Mouse (Mus musculus) hindbrain, embryonic 13.5 days (tissue): ENCODE data around the gene Itga7. TPM values are rescaled to one million over a fixed set of nuclear protein-coding genes. Genes with fewer than 3 reads are reported as not detected.

Source experiments
- ATAC-seq: fragments of 200-750 bp; cut with Nextera tagmentation; 2 replicates; pipeline ENCODE4 v1.8.0; 2017; ENCODE audit warnings: moderate TSS enrichment; ENCODE audit not compliant: low FRiP score
- H3K27ac ChIP-seq: fragments of 300-500 bp; sonication (generic); 2 replicates; pipeline ENCODE4 v1.5.1; 2015; ENCODE audit warnings: inconsistent platforms, mild to moderate bottlenecking, moderate library complexity
- H3K27me3 ChIP-seq: fragments of 300-500 bp; sonication (generic); 2 replicates; pipeline ENCODE4 v1.6.1; 2015; ENCODE audit warnings: mild to moderate bottlenecking, inconsistent platforms
- H3K36me3 ChIP-seq: fragments of 300-500 bp; sonication (generic); 2 replicates; pipeline ENCODE4 v1.6.1; 2015; ENCODE audit warnings: mild to moderate bottlenecking, inconsistent platforms
- H3K4me1 ChIP-seq: fragments of 300-500 bp; sonication (generic); replicated peaks from 2 replicates; pipeline ENCODE4 v1.6.1; 2015; ENCODE audit warnings: inconsistent platforms
- H3K4me2 ChIP-seq: fragments of 300-500 bp; sonication (generic); 2 replicates; pipeline ENCODE4 v1.6.1; 2015; ENCODE audit warnings: inconsistent platforms, mild to moderate bottlenecking, moderate library complexity
- H3K4me3 ChIP-seq: fragments of 300-500 bp; sonication (generic); 2 replicates; pipeline ENCODE4 v1.5.1; 2015; ENCODE audit warnings: mild to moderate bottlenecking, inconsistent platforms
- H3K9ac ChIP-seq: fragments of 300-500 bp; sonication (generic); 2 replicates; pipeline ENCODE4 v1.6.1; 2015; ENCODE audit warnings: mild to moderate bottlenecking, inconsistent platforms
- H3K9me3 ChIP-seq: fragments of 300-500 bp; sonication (generic); 2 replicates; pipeline ENCODE4 v1.6.1; 2016; ENCODE audit warnings: inconsistent platforms
- WGBS: fragments of 180-500 bp; shearing (Covaris S2); methylation state at CpG from one replicate; pipeline ENCODE4 v1.1.7; 2015; 5-methylcytosine and 5-hydroxymethylcytosine counted together
- polyA plus RNA-seq: library from polyadenylated mRNA; unstranded; fragments of >200 nt; fragmentation: Nextera tagmentation; extraction: Ambion mirVana; gene quantifications from 2 replicates; pipeline ENCODE4 v1.2.1, GENCODE M21; 2015

Itga7 gene
- polyA plus RNA-seq: 5.2 and 6.3 TPM in 2 replicates

DNA sequence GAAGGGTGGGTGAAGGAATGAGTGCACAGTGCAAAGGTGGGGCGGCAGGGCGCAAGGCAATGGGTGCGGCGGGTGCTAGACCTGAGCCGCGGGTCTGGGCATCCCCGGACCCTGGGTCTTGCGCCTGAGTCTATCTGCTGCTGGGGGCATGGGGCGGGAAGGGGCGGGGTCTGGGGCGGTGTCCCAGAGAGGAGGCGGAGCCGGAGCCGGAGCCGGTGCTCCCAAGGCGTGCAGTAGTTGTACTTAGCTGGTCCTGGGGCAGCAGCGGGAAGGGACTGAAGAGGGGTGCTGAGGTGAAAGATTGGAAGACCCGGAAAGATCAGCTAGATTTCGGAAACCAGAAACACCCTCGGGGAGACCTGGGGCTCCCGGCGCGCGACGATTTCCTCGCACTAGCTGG lies at the start of gene Itga7:
Itga7 (plus strand) TSS at position 245 of the 400 bp plus-strand sequence.
- 1% methylated on average over 25 of the region's 26 CpGs for WGBS
- H3K27me3 ChIP-seq: peaks cover 80% of the 10 kb centered on the region
- H3K4me2 ChIP-seq: peak within 1 kb of the TSS; percentile 78

DNA sequence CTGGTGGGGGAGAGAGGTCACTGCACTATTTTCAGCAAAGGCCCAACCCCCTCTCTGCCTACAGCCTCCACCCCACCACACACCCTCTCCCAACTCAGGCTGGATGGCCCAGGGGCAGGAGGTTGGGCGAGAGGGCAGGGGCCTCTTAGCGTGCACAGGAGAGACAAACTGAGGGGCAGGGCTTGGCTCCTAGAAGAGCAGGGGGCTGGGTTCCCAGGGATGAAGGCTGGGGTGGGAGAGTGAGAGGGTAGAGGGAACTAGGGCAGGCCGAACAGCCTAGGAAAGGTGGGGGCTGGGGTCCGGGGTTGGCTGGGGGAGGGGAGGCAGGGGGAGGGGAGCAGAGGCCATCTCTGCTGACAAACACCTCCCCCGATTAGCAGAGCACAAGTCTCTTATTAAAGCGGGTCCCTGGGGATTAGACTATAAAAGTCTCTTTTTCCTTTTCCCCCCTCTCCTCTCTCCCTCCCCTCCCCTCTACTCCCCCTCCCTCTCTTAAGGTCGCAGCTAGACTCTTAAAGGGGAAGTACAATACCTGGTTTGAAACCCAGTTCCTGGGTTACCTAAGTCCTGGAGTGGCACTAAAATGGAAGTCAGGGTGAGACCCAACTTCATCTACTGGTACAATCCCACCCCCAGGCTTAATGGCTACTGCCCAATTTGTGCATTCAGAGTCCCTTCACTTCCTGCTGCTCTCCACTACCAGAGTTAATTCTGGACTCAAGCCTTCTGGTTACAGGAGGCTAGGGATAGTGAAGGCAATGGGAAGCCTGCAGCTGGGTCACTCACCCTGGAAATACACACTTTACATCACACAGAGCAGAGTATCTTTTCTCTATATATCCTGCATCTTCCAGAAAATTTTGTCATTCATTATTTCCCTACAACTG lies 44.4 kb upstream of the Itga7 start:
- Histone ChIP-seq H3K4me2 (peak overlapping the region; percentile 91), H3K9me3 (no peaks in the 10 kb centered on the region)
- 0% methylated on average over 7 of the region's 7 CpGs for WGBS

More for the DNA sequence above, at the start of gene Itga7:
- no peaks in the 10 kb centered on the region for H3K9me3 ChIP-seq
- peak within 1 kb of the TSS; percentile 64 for H3K9ac ChIP-seq
- peak within 1 kb of the TSS; percentile 9; the same call in 1 of the 2 replicates for H3K27ac ChIP-seq
- ATAC-seq: peak; percentile 55
- no peaks in the 10 kb centered on the region for H3K36me3 ChIP-seq
- H3K4me1 ChIP-seq: peaks cover 19% of the 10 kb centered on the region
- H3K4me3 ChIP-seq: peak within 1 kb of the TSS; percentile 47

DNA sequence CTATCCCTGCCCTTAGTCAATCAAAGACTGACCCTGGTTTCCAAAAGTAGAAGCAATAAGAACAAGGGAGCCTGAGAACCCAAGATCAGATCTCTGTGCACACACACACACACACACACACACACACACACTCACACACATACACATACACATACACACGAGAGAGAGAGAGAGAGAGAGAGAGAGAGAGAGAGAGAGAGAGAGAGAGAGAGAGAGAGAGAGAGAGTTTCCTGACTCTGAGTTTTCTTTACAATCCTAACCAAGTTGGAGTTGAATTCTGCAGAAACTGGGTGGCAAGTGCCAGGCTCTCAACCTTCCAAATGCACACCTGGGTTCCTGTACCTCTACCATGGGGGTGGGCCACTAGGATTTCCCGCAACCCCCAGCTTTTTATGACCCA lies 43.8 kb upstream of the Itga7 start:
- peak overlapping the region; percentile 88 for H3K9ac ChIP-seq
- H3K27ac ChIP-seq: peak overlapping the region; percentile 97
- WGBS: 9% methylated on average over 1 of the region's 2 CpGs
- peaks cover 32% of the 10 kb centered on the region for H3K36me3 ChIP-seq
- H3K27me3 ChIP-seq: peaks cover 7% of the 10 kb centered on the region
- H3K4me1 ChIP-seq: peaks cover 55% of the 10 kb centered on the region
- H3K4me3 ChIP-seq: peak overlapping the region; percentile 82
- no peak for ATAC-seq
- H3K9me3 ChIP-seq: no peaks in the 10 kb centered on the region
- H3K4me2 ChIP-seq: peak overlapping the region; percentile 91

More for the DNA sequence above, 44.4 kb upstream of the Itga7 start:
- peak; percentile 26 for ATAC-seq
- 0 out of 2 replicates have a peak, but pooled peaks cover 2% of the 10 kb centered on the region for H3K27me3 ChIP-seq
- peak overlapping the region; percentile 97 for H3K27ac ChIP-seq
- peak overlapping the region; percentile 82 for H3K4me3 ChIP-seq
- peaks cover 55% of the 10 kb centered on the region for H3K4me1 ChIP-seq
- H3K36me3 ChIP-seq: peaks cover 37% of the 10 kb centered on the region
- peak overlapping the region; percentile 88 for H3K9ac ChIP-seq

DNA sequence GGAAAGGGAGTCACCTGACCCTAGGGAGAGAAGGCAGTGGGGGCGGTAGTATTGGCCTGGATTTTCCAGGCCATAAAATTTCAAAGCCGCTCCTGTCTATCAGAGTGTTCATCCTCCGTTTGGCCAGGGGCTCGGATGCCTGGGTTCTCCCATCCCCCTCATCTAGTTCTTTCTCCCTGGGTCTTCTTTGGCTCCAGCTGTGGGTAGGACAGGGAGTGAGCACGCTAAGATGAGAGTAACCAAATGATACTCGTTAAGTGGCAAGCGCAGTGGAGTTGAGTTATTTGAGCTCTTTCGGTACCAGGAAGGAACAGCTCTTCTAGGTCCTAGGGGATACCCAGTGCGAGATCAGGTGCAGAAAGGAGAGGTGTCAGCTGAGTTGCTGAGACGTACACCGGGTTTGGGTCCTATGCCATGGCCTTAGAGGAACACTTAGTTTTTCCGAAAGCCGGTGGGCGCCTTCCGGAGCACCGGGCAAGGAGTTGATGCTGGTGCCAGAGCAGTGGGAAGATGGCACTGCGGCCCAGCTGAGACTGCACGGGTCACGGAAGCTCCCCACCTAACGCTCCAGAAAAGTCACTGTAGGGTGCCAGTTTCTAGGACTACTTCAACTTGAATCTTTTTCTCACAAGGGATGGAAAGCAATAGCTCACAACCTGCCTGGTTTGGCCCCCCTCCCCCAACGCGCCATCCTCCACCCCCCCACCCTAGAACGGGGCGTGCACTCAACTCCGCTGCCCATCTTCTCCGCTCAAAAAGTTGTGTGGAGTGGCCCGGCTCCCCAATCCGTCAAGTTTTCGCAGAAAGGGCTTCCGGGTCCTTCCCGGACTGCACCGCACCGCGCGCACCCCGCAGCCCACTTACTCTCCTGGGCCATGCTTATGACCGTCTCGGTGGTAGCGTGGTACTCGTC lies 43.0 kb upstream of the Itga7 start:
- Histone ChIP-seq H3K4me1 (peaks cover 55% of the 10 kb centered on the region), H3K27me3 (peaks cover 8% of the 10 kb centered on the region), H3K9me3 (no peaks in the 10 kb centered on the region), H3K27ac (peak overlapping the region; percentile 97), H3K9ac (peak overlapping the region; percentile 88), H3K36me3 (peaks cover 24% of the 10 kb centered on the region), H3K4me3 (peak overlapping the region; percentile 82), H3K4me2 (peak overlapping the region; percentile 91)
- peak; percentile 21 for ATAC-seq
- WGBS: under 1% methylated on average over 40 of the region's 40 CpGs

DNA sequence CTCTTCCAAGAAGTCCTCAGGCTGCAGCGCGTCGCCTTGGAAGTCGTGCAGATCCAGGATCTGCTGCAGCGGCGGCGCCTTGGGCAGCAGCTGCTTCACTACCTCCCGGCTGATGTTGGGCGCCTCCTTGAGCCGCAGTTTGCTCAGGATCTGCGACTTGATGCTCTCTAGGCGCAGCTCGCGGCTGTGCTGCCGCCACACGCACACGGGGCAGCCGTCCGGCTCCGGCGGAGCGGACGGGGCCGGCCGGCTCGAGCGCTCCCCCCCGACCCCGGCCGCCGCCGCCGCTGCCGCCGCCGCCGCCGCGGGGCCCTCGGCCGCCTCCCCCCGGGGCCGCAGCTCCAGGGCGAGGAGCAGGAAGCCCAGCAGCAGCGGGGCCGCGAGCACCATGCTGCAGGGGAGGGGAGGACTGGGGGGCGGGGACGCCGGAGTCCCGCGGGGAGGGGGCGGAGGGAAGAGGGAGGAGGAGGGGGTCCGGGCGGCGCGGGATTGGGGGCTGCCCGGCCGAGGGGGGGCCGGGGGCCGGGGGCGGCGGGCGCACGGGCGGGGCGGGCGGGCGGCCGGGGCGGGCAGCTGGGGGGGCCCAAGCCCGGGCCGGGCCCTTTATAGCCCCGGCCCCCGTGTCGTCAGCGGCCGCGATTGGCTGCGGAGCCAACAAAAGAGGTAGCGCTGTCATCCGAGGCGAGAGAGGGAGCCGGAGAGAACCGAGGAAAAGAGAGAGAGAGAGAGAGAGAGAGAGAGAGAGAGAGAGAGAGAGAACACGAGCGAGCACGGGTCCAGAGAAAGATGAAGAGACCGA lies 42.1 kb upstream of the Itga7 start, which contains the start of gene Gdf11:
Gdf11 (minus strand) TSS at position 423 of the 799 bp plus-strand sequence.
- 1% methylated on average over 63 of the region's 89 CpGs for WGBS
- H3K9me3 ChIP-seq: no peaks in the 10 kb centered on the region
- H3K36me3 ChIP-seq: peaks cover 16% of the 10 kb centered on the region
- peaks cover 61% of the 10 kb centered on the region for H3K4me1 ChIP-seq
- peak within 1 kb of the TSS; percentile 82 for H3K4me3 ChIP-seq
- ATAC-seq: peak; percentile 88
- peak within 1 kb of the TSS; percentile 91 for H3K4me2 ChIP-seq
- H3K27ac ChIP-seq: peak within 1 kb of the TSS; percentile 97
- H3K9ac ChIP-seq: peak within 1 kb of the TSS; percentile 88
- peaks cover 16% of the 10 kb centered on the region for H3K27me3 ChIP-seq

DNA sequence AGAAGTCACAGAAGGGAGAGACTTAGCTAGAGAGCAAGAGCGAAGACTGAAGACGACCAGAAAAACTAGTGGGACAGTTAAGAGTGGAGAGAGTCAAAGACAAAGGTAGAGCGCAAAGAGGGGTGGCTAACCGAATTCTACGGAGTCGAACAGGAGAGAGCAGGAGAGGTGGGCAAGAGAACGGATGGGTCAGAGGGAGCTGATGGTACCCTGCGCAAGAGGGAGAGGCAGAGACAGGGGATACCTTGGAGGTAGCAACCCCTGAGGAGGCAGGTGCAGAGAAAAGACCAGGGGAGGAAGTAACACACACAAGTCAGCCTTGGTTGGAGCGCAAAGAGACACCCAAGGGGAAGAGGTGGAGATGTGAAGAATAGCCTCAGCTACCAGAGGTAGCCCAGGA lies 41.4 kb upstream of the Itga7 start:
- WGBS: 1% methylated on average over 9 of the region's 9 CpGs
- peak; percentile 18 for ATAC-seq
- no peaks in the 10 kb centered on the region for H3K9me3 ChIP-seq
- H3K27me3 ChIP-seq: peaks cover 24% of the 10 kb centered on the region
- peak overlapping the region; percentile 91 for H3K4me2 ChIP-seq
- peak overlapping the region; percentile 88 for H3K9ac ChIP-seq
- peak overlapping the region; percentile 82 for H3K4me3 ChIP-seq
- H3K4me1 ChIP-seq: peaks cover 59% of the 10 kb centered on the region
- peak overlapping the region; percentile 97 for H3K27ac ChIP-seq
- peaks cover 9% of the 10 kb centered on the region for H3K36me3 ChIP-seq

DNA sequence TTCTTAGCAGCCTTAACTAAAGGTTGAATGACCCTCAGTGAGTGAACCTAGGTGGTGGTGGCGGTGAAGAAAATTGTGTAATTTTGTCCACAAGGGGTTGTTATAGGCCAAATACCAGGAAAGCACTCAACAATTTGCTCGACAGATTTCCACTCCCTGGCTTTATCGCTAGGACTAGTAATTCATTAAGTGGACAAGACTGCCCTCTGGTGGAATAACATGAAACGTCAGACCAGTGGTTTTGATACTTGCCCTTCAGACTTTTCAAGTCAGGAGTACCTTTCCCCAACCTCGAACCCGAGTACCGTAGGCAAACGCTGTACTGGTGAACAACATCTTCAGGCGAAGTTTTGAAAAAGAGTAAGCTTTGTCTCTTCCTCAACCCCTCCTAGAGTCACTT lies 38.2 kb upstream of the Itga7 start:
- under 1% methylated on average over 9 of the region's 9 CpGs for WGBS
- Histone ChIP-seq H3K27me3 (peaks cover 29% of the 10 kb centered on the region), H3K4me3 (no peak overlapping the region), H3K27ac (no peak overlapping the region), H3K9me3 (no peaks in the 10 kb centered on the region), H3K36me3 (no peaks in the 10 kb centered on the region), H3K9ac (no peak overlapping the region), H3K4me2 (peak overlapping the region; percentile 37; the same call in 1 of the 2 replicates), H3K4me1 (peaks cover 30% of the 10 kb centered on the region)
- 0 out of 2 replicates have a peak, but pooled peaks have one; percentile 6 for ATAC-seq

DNA sequence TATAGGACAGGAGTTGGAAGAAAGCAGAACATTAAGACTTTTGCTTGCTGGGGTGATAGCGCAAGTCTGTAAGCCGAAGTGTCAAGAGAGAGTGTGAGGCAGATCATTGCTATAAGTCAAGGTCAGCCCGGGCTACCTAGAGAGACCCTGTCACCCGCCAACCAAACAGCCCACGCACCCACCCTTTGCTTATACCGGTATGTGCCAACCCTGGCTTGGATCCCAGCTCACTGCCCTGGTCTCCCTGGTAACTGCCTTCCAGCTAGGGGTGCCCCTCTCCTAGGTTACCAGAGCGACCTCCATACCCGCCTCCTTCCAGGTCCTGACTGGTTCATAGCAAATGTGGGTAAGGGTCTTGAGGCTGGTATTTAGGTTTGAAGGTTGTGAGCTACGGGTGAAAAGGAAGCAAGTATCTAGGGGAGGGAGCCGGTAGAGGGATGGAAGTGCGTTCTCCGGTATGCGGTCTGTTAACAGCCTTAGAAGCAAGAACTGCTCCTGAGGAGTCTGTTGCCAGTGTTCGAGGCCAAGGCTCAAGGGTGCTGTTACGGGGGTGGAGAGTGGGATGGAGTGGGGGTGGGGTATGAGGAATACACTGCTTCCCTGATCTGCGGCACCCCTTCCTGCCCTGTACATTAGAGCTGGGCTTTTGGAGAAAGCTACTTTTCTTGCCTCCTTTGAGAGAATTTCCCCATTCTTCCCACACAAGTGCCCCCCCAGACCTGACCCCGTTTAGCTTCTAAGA lies 37.5 kb upstream of the Itga7 start:
- ATAC-seq: peak; percentile 50
- H3K9ac ChIP-seq: 0 out of 2 replicates have a peak overlapping the region, but pooled peaks have one; percentile 35
- WGBS: 2% methylated on average over 17 of the region's 17 CpGs
- H3K27me3 ChIP-seq: peaks cover 29% of the 10 kb centered on the region
- no peaks in the 10 kb centered on the region for H3K9me3 ChIP-seq
- H3K36me3 ChIP-seq: no peaks in the 10 kb centered on the region
- no peak overlapping the region for H3K27ac ChIP-seq
- H3K4me2 ChIP-seq: peak overlapping the region; percentile 37
- H3K4me1 ChIP-seq: peaks cover 24% of the 10 kb centered on the region
- peak overlapping the region; percentile 14 for H3K4me3 ChIP-seq

DNA sequence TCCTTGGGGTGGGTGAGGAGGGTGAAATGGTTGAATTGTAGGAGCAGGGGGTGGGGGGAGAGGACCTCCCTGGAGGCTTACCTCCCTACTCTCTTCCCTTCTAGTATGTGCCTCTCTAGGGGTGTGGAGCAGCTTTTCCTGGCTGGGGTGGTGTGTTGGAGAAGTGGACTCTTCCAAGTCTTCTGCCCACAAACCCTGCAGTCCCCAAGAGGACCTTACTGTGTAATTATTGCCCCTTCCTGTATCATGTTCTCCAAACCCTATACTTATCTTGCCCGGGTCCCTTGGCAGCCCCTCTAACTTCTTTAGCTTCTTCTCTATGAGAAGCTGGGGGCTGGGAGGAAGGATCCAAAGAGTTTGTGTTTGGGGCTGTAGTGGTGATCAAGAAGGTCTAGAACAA lies 36.8 kb upstream of the Itga7 start:
- peaks cover 24% of the 10 kb centered on the region for H3K4me1 ChIP-seq

DNA sequence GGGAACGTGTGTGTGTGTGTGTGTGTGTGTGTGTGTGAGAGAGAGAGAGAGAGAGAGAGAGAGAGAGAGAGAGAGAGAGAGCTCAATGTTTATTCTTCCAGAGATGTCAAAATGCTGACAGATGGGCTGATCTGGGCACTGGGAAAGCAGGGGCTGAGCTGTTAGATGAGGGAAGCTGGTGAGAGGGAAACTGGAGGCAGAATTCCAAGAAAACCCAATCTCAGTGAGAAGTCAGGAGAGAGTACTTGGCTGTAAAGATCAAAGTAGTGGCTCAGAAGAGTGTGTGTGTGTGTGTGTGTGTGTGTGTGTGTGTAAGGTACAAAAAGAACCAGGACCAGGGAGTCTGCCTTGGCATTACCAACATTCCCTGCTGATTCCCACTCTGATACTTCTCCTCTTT lies 36.1 kb upstream of the Itga7 start:
- no peaks in the 10 kb centered on the region for H3K9me3 ChIP-seq
- no peak overlapping the region for H3K4me2 ChIP-seq
- H3K36me3 ChIP-seq: no peaks in the 10 kb centered on the region
- no peak for ATAC-seq
- H3K4me3 ChIP-seq: no peak overlapping the region
- no peak overlapping the region for H3K27ac ChIP-seq
- peaks cover 29% of the 10 kb centered on the region for H3K27me3 ChIP-seq
- 26% methylated on average over 1 of the region's 1 CpGs for WGBS
- H3K9ac ChIP-seq: no peak overlapping the region
- H3K4me1 ChIP-seq: peaks cover 22% of the 10 kb centered on the region

More for the DNA sequence above, 36.8 kb upstream of the Itga7 start:
- peak overlapping the region; percentile 14; the same call in 1 of the 2 replicates for H3K4me3 ChIP-seq
- 40% methylated on average over 1 of the region's 1 CpGs for WGBS
- no peaks in the 10 kb centered on the region for H3K36me3 ChIP-seq
- H3K27me3 ChIP-seq: peaks cover 29% of the 10 kb centered on the region
- peak overlapping the region; percentile 37 for H3K4me2 ChIP-seq
- H3K9me3 ChIP-seq: no peaks in the 10 kb centered on the region
- no peak for ATAC-seq
- no peak overlapping the region for H3K27ac ChIP-seq
- H3K9ac ChIP-seq: no peak overlapping the region
